Mouse (Mus musculus) forebrain, embryonic 14.5 days (tissue): ENCODE measurements around the gene Myh9. TPM values are rescaled to one million over a fixed set of nuclear protein-coding genes. Genes with fewer than 3 reads are reported as not detected.

Experiments used
- ATAC-seq: fragments of 200-750 bp; cut with Nextera tagmentation; 2 replicates; pipeline ENCODE4 v1.8.0; 2017; ENCODE audit warnings: mild to moderate bottlenecking, moderate library complexity
- DNase-seq: peaks from one replicate; pipeline ENCODE4 v3.0.0-alpha.2; 2015; ENCODE audit warnings: low spot score
- H3K27ac ChIP-seq: fragments of 300-500 bp; sonication (generic); 2 replicates; pipeline ENCODE4 v1.5.1; 2014; ENCODE audit warnings: low read depth, mild to moderate bottlenecking, control low read depth, low read length, moderate library complexity
- H3K27me3 ChIP-seq: fragments of 300-500 bp; sonication (generic); replicated peaks from 2 replicates; pipeline ENCODE4 v1.6.1; 2014; ENCODE audit warnings: low read length, control low read depth, mixed read lengths; ENCODE audit not compliant: control insufficient read depth, insufficient read depth
- H3K36me3 ChIP-seq: fragments of 300-500 bp; sonication (generic); 2 replicates; pipeline ENCODE4 v1.6.1; 2014; ENCODE audit warnings: low read length, control low read depth; ENCODE audit not compliant: control insufficient read depth, insufficient read depth
- H3K4me1 ChIP-seq: fragments of 300-500 bp; sonication (generic); 2 replicates; pipeline ENCODE4 v1.6.1; 2014; ENCODE audit warnings: antibody characterized with exemption, low read length, control low read depth; ENCODE audit not compliant: control insufficient read depth, insufficient read depth
- H3K4me2 ChIP-seq: fragments of 300-500 bp; sonication (generic); 2 replicates; pipeline ENCODE4 v1.6.1; 2014; ENCODE audit warnings: mild to moderate bottlenecking, control low read depth, low read length
- H3K4me3 ChIP-seq: fragments of 300-500 bp; sonication (generic); 2 replicates; pipeline ENCODE4 v1.5.1; 2014; ENCODE audit warnings: low read depth, low read length, control low read depth
- H3K9ac ChIP-seq: fragments of 300-500 bp; sonication (generic); 2 replicates; pipeline ENCODE4 v1.6.1; 2014; ENCODE audit warnings: mild to moderate bottlenecking, low read length, control low read depth, moderate library complexity
- H3K9me3 ChIP-seq: fragments of 300-500 bp; sonication (generic); replicated peaks from 2 replicates; pipeline ENCODE4 v1.6.1; 2016; ENCODE audit warnings: low read length, control low read depth, mixed read lengths; ENCODE audit not compliant: control insufficient read depth
- WGBS: fragments of 180-500 bp; shearing (Covaris S2); extraction: QIAGEN DNeasy Blood & Tissue Kit; methylation state at CpG from one replicate; pipeline ENCODE4 v1.1.7; 2014; 5-methylcytosine and 5-hydroxymethylcytosine counted together
- polyA plus RNA-seq: library from polyadenylated mRNA; unstranded; fragments of >200 nt; fragmentation: Nextera tagmentation; extraction: Ambion mirVana; gene quantifications from 2 replicates; pipeline ENCODE4 v1.2.1, GENCODE M21; 2014

Gene Myh9
- polyA plus RNA-seq, 1 experiment from 2014 or later, result 10.8 TPM

GRCm38 (mm10) chr15:77811099-77811760 is 30.7 kb downstream of the Myh9 start:
- DNase-seq (no peak), ATAC-seq (no peak)
- no peak overlapping the region for H3K9ac ChIP-seq
- 76% methylated on average over 11 of the region's 11 CpGs for WGBS
- peaks cover 31% of the 10 kb centered on the region for H3K36me3 ChIP-seq
- no peaks in the 10 kb centered on the region for H3K9me3 ChIP-seq
- peaks cover 8% of the 10 kb centered on the region; the same call in 1 of the 2 replicates for H3K4me1 ChIP-seq
- no peak overlapping the region for H3K4me3 ChIP-seq
- no peaks in the 10 kb centered on the region for H3K27me3 ChIP-seq
- H3K4me2 ChIP-seq, result no peak overlapping the region
- H3K27ac ChIP-seq, result no peak overlapping the region

- DNase-seq (no peak), ATAC-seq (no peak)
- Histone ChIP-seq H3K36me3 (peaks cover 31% of the 10 kb centered on the region), H3K4me1 (peaks cover 5% of the 10 kb centered on the region; the same call in 1 of the 2 replicates), H3K9ac (no peak overlapping the region), H3K4me2 (no peak overlapping the region), H3K9me3 (no peaks in the 10 kb centered on the region), H3K27me3 (no peaks in the 10 kb centered on the region), H3K4me3 (no peak overlapping the region), H3K27ac (no peak overlapping the region; the same call in 1 of the 2 replicates)
- 60% methylated on average over 17 of the region's 17 CpGs for WGBS
Observed at GRCm38 (mm10) chr15:77810416-77811098, 31.4 kb downstream of the Myh9 start.

- 100% methylated on average over 1 of the region's 1 CpGs for WGBS
- no peaks in the 10 kb centered on the region for H3K27me3 ChIP-seq
- peaks cover 31% of the 10 kb centered on the region for H3K36me3 ChIP-seq
- 0 out of 2 replicates have a peak, but pooled peaks cover 3% of the 10 kb centered on the region for H3K4me1 ChIP-seq
- H3K9ac ChIP-seq, result no peak overlapping the region
- no peaks in the 10 kb centered on the region for H3K9me3 ChIP-seq
- H3K4me3 ChIP-seq, result no peak overlapping the region
- DNase-seq (no peak), ATAC-seq (no peak)
- H3K27ac ChIP-seq, result no peak overlapping the region
- no peak overlapping the region for H3K4me2 ChIP-seq
Observed at GRCm38 (mm10) chr15:77809434-77809833, 32.5 kb downstream of the Myh9 start.

GRCm38 (mm10) chr15:77807264-77807585 is 34.8 kb downstream of the Myh9 start:
- no peak for ATAC-seq

GRCm38 (mm10) chr15:77806565-77807263 is 35.3 kb downstream of the Myh9 start:
- Histone ChIP-seq H3K9me3 (no peaks in the 10 kb centered on the region), H3K4me1 (0 out of 2 replicates have a peak, but pooled peaks cover 3% of the 10 kb centered on the region), H3K27me3 (no peaks in the 10 kb centered on the region), H3K4me2 (no peak overlapping the region), H3K4me3 (no peak overlapping the region), H3K9ac (no peak overlapping the region), H3K27ac (no peak overlapping the region), H3K36me3 (peaks cover 32% of the 10 kb centered on the region)
- no peak for ATAC-seq
- DNase-seq, result no peak
- 82% methylated on average over 13 of the region's 13 CpGs for WGBS

More at GRCm38 (mm10) chr15:77807264-77807585, 34.8 kb downstream of the Myh9 start:
- H3K4me2 ChIP-seq, result no peak overlapping the region
- no peak overlapping the region for H3K9ac ChIP-seq
- H3K4me3 ChIP-seq, result no peak overlapping the region
- WGBS, result 94% methylated on average over 7 of the region's 7 CpGs
- no peaks in the 10 kb centered on the region for H3K9me3 ChIP-seq
- H3K36me3 ChIP-seq, result peaks cover 34% of the 10 kb centered on the region
- H3K27ac ChIP-seq, result no peak overlapping the region
- no peaks in the 10 kb centered on the region for H3K27me3 ChIP-seq
- H3K4me1 ChIP-seq, result 0 out of 2 replicates have a peak, but pooled peaks cover 3% of the 10 kb centered on the region
- no peak for DNase-seq

- Histone ChIP-seq H3K4me3 (no peak overlapping the region), H3K4me1 (no peaks in the 10 kb centered on the region), H3K27me3 (no peaks in the 10 kb centered on the region), H3K36me3 (peaks cover 33% of the 10 kb centered on the region), H3K27ac (no peak overlapping the region), H3K9ac (no peak overlapping the region), H3K4me2 (no peak overlapping the region), H3K9me3 (no peaks in the 10 kb centered on the region)
- ATAC-seq, result no peak
- DNase-seq, result no peak
- WGBS, result 90% methylated on average over 4 of the region's 4 CpGs
Observed at GRCm38 (mm10) chr15:77805657-77806056, 36.3 kb downstream of the Myh9 start.

- no peaks in the 10 kb centered on the region for H3K9me3 ChIP-seq
- no peak overlapping the region for H3K4me3 ChIP-seq
- no peak overlapping the region for H3K9ac ChIP-seq
- H3K4me1 ChIP-seq, result no peaks in the 10 kb centered on the region
- peaks cover 33% of the 10 kb centered on the region for H3K36me3 ChIP-seq
- WGBS, result 90% methylated on average over 9 of the region's 9 CpGs
- DNase-seq (no peak), ATAC-seq (no peak)
- H3K4me2 ChIP-seq, result no peak overlapping the region
- no peaks in the 10 kb centered on the region for H3K27me3 ChIP-seq
- no peak overlapping the region for H3K27ac ChIP-seq
Observed at GRCm38 (mm10) chr15:77804949-77805348, 37.0 kb downstream of the Myh9 start.

GRCm38 (mm10) chr15:77804460-77804859 is 37.5 kb downstream of the Myh9 start:
- Histone ChIP-seq H3K4me1 (no peaks in the 10 kb centered on the region), H3K36me3 (peaks cover 33% of the 10 kb centered on the region), H3K27ac (no peak overlapping the region), H3K4me2 (no peak overlapping the region), H3K27me3 (no peaks in the 10 kb centered on the region), H3K4me3 (no peak overlapping the region), H3K9me3 (no peaks in the 10 kb centered on the region), H3K9ac (no peak overlapping the region)
- ATAC-seq (no peak), DNase-seq (no peak)
- 88% methylated on average over 6 of the region's 6 CpGs for WGBS

- no peak for DNase-seq
- H3K4me2 ChIP-seq, result no peak overlapping the region
- no peak for ATAC-seq
Observed at GRCm38 (mm10) chr15:77803747-77804146, 38.2 kb downstream of the Myh9 start.

More at GRCm38 (mm10) chr15:77803747-77804146, 38.2 kb downstream of the Myh9 start:
- Histone ChIP-seq H3K36me3 (peaks cover 33% of the 10 kb centered on the region), H3K27ac (no peak overlapping the region), H3K27me3 (no peaks in the 10 kb centered on the region), H3K4me3 (no peak overlapping the region), H3K9ac (no peak overlapping the region), H3K4me1 (no peaks in the 10 kb centered on the region), H3K9me3 (no peaks in the 10 kb centered on the region)
- WGBS, result 64% methylated on average over 3 of the region's 3 CpGs
